Mouse (Mus musculus): ENCODE measurements around the gene AK157302.

- TF ChIP-seq POLR2A (IDR thresholded peaks at IDR 0.05; ENCODE audit: insufficient read length, low read depth) (no peak), TCF3 (IDR thresholded peaks at IDR 0.05; ENCODE audit: insufficient read length, low read depth) (no peak), MYOD1 (IDR thresholded peaks at IDR 0.05; ENCODE audit: control insufficient read depth in 1 of 3, insufficient read length in 2 of 3, low read depth in 2 of 3) (no peak), POLR2AphosphoS2 (IDR thresholded peaks at IDR 0.05; ENCODE audit: insufficient read length, low read depth) (no peak), E2F4 (IDR thresholded peaks at IDR 0.05; ENCODE audit: insufficient read depth) (no peak), SRF (IDR thresholded peaks at IDR 0.05; ENCODE audit: control insufficient read depth, insufficient read length, low read depth) (no peak), CEBPB (IDR thresholded peaks at IDR 0.05; ENCODE audit: insufficient read depth, poor library complexity, severe bottlenecking) (no peak), MYOG (IDR thresholded peaks at IDR 0.05; ENCODE audit: control insufficient read depth in 1 of 3, insufficient read depth in 1 of 3, insufficient read length in 2 of 3, low read depth in 2 of 3) (no peak), TCF12 (IDR thresholded peaks at IDR 0.05; ENCODE audit: insufficient read depth, poor library complexity, severe bottlenecking) (no peak)
These were observed 22.6 kb upstream of the AK157302 start for GRCm38 (mm10) chr13:21472427-21472826.

Data from myocyte (in vitro differentiated cells).